Mouse (Mus musculus) heart, embryonic 13.5 days (tissue): ENCODE measurements around the gene Olfr545. TPM values are rescaled to one million over a fixed set of nuclear protein-coding genes. Genes with fewer than 3 reads are reported as not detected.
"Not testable (repeated sequence)": the region's sequence is repeated elsewhere in the genome, so short reads cannot be mapped to it uniquely, and the experiment has no call there.

Experiments used
- ATAC-seq: fragments of 200-750 bp; cut with Nextera tagmentation; 2 replicates; pipeline ENCODE4 v1.8.0; 2017; ENCODE audit warnings: moderate TSS enrichment; ENCODE audit not compliant: insufficient number of reproducible peaks, low FRiP score, low TSS enrichment; ENCODE audit errors: extremely low read depth
- H3K27ac ChIP-seq: fragments of 300-500 bp; sonication (generic); replicated peaks from 2 replicates; pipeline ENCODE4 v1.5.1; 2015; ENCODE audit warnings: moderate library complexity, mild to moderate bottlenecking, inconsistent platforms
- H3K27me3 ChIP-seq: fragments of 300-500 bp; sonication (generic); replicated peaks from 2 replicates; pipeline ENCODE4 v1.6.1; 2015; ENCODE audit warnings: mild to moderate bottlenecking, inconsistent platforms
- H3K36me3 ChIP-seq: fragments of 300-500 bp; sonication (generic); 2 replicates; pipeline ENCODE4 v1.6.1; 2015; ENCODE audit warnings: mild to moderate bottlenecking, inconsistent platforms
- H3K4me1 ChIP-seq: fragments of 300-500 bp; sonication (generic); 2 replicates; pipeline ENCODE4 v1.6.1; 2015; ENCODE audit warnings: inconsistent platforms
- H3K4me2 ChIP-seq: fragments of 300-500 bp; sonication (generic); 2 replicates; pipeline ENCODE4 v1.6.1; 2015; ENCODE audit warnings: inconsistent platforms, mild to moderate bottlenecking, moderate library complexity
- H3K4me3 ChIP-seq: fragments of 300-500 bp; sonication (generic); 2 replicates; pipeline ENCODE4 v1.5.1; 2015; ENCODE audit warnings: moderate library complexity, mild to moderate bottlenecking, inconsistent platforms
- H3K9ac ChIP-seq: fragments of 300-500 bp; sonication (generic); 2 replicates; pipeline ENCODE4 v1.6.1; 2015; ENCODE audit warnings: inconsistent platforms, mild to moderate bottlenecking, moderate library complexity
- H3K9me3 ChIP-seq: fragments of 300-500 bp; sonication (generic); 2 replicates; pipeline ENCODE4 v1.6.1; 2016; ENCODE audit warnings: inconsistent platforms
- WGBS: fragments of 180-500 bp; shearing (Covaris S2); methylation state at CpG from one replicate; pipeline ENCODE4 v1.1.7; 2015; ENCODE audit warnings: mixed read lengths; 5-methylcytosine and 5-hydroxymethylcytosine counted together
- polyA plus RNA-seq: library from polyadenylated mRNA; unstranded; fragments of >200 nt; fragmentation: Nextera tagmentation; extraction: Ambion mirVana; gene quantifications from 2 replicates; pipeline ENCODE4 v1.2.1, GENCODE M21; 2015

Gene Olfr545
- polyA plus RNA-seq, 1 experiment from 2014 or later = 0.13 TPM

GRCm38 (mm10) chr7:102508066-102508465 lies 8.7 kb upstream of the Olfr545 start:
- no peak for ATAC-seq
- no peaks in the 10 kb centered on the region for H3K36me3 ChIP-seq
- H3K27me3 ChIP-seq = peaks cover 15% of the 10 kb centered on the region
- 77% methylated on average over 9 of the region's 9 CpGs for WGBS
- H3K4me3 ChIP-seq = no peak overlapping the region
- H3K9ac ChIP-seq = no peak overlapping the region
- no peak overlapping the region for H3K27ac ChIP-seq
- no peaks in the 10 kb centered on the region for H3K4me1 ChIP-seq
- no peak overlapping the region for H3K4me2 ChIP-seq
- H3K9me3 ChIP-seq = no peaks in the 10 kb centered on the region

GRCm38 (mm10) chr7:102506848-102507247 lies 7.5 kb upstream of the Olfr545 start:
- WGBS = 40% methylated on average over 3 of the region's 3 CpGs
- H3K4me1 ChIP-seq = no peaks in the 10 kb centered on the region
- no peaks in the 10 kb centered on the region for H3K9me3 ChIP-seq
- H3K9ac ChIP-seq = no peak overlapping the region
- H3K27me3 ChIP-seq = peaks cover 7% of the 10 kb centered on the region
- no peak for ATAC-seq
- H3K36me3 ChIP-seq = no peaks in the 10 kb centered on the region
- H3K27ac ChIP-seq = no peak overlapping the region
- H3K4me3 ChIP-seq = no peak overlapping the region
- no peak overlapping the region for H3K4me2 ChIP-seq

- Histone ChIP-seq H3K36me3 (no peaks in the 10 kb centered on the region), H3K4me1 (no peaks in the 10 kb centered on the region), H3K4me2 (no peak overlapping the region), H3K9me3 (no peaks in the 10 kb centered on the region), H3K9ac (no peak overlapping the region), H3K4me3 (no peak overlapping the region), H3K27ac (no peak overlapping the region), H3K27me3 (no peaks in the 10 kb centered on the region)
- no peak for ATAC-seq
- 62% methylated on average over 5 of the region's 5 CpGs for WGBS
Observed at GRCm38 (mm10) chr7:102501986-102502385, 2.6 kb upstream of the Olfr545 start.

GRCm38 (mm10) chr7:102494416-102494815 lies 5.0 kb downstream of the Olfr545 start:
- not testable (repeated sequence) for H3K9ac ChIP-seq, H3K36me3 ChIP-seq, ATAC-seq, H3K9me3 ChIP-seq, H3K4me1 ChIP-seq, H3K4me2 ChIP-seq, H3K4me3 ChIP-seq, H3K27ac ChIP-seq, H3K27me3 ChIP-seq
- WGBS = 39% methylated on average over 6 of the region's 7 CpGs

GRCm38 (mm10) chr7:102488161-102488560 lies 11.2 kb downstream of the Olfr545 start, which contains the start of gene Olfr544:
TSS of gene Olfr544 (minus strand) at chr7:102488313.
- WGBS = 47% methylated on average over 1 of the region's 1 CpGs
- ATAC-seq = no peak
- H3K27ac ChIP-seq = no peak within 1 kb of the TSS
- H3K27me3 ChIP-seq = no peaks in the 10 kb centered on the region
- no peak within 1 kb of the TSS for H3K4me2 ChIP-seq
- no peak within 1 kb of the TSS for H3K4me3 ChIP-seq
- no peak within 1 kb of the TSS for H3K9ac ChIP-seq
- H3K36me3 ChIP-seq = no peaks in the 10 kb centered on the region
- H3K4me1 ChIP-seq = peaks cover 15% of the 10 kb centered on the region
- H3K9me3 ChIP-seq = no peaks in the 10 kb centered on the region

- H3K27ac ChIP-seq = no peak overlapping the region
- 10% methylated on average over 1 of the region's 1 CpGs for WGBS
- ATAC-seq = no peak
- H3K9me3 ChIP-seq = no peaks in the 10 kb centered on the region
- H3K27me3 ChIP-seq = no peaks in the 10 kb centered on the region
- no peaks in the 10 kb centered on the region for H3K36me3 ChIP-seq
- no peak overlapping the region for H3K4me3 ChIP-seq
- H3K9ac ChIP-seq = no peak overlapping the region
- no peak overlapping the region for H3K4me2 ChIP-seq
- peaks cover 16% of the 10 kb centered on the region for H3K4me1 ChIP-seq
Observed at GRCm38 (mm10) chr7:102486105-102486504, 13.3 kb downstream of the Olfr545 start.

- 48% methylated on average over 8 of the region's 8 CpGs for WGBS
Observed at GRCm38 (mm10) chr7:102484766-102485165, 14.6 kb downstream of the Olfr545 start.

GRCm38 (mm10) chr7:102483665-102484064 lies 15.7 kb downstream of the Olfr545 start:
- Histone ChIP-seq H3K4me3 (no peak overlapping the region), H3K27me3 (no peaks in the 10 kb centered on the region), H3K27ac (0 out of 2 replicates have a peak overlapping the region, but pooled peaks have one; percentile 12), H3K9me3 (no peaks in the 10 kb centered on the region), H3K36me3 (no peaks in the 10 kb centered on the region), H3K4me2 (no peak overlapping the region), H3K4me1 (peaks cover 37% of the 10 kb centered on the region), H3K9ac (no peak overlapping the region)
- no peak for ATAC-seq
- WGBS = 38% methylated on average over 2 of the region's 2 CpGs

More at GRCm38 (mm10) chr7:102484766-102485165, 14.6 kb downstream of the Olfr545 start:
- H3K27ac ChIP-seq, H3K4me3 ChIP-seq, H3K4me2 ChIP-seq, H3K9ac ChIP-seq, H3K27me3 ChIP-seq, ATAC-seq, H3K36me3 ChIP-seq, H3K9me3 ChIP-seq: not testable (repeated sequence)
- peaks cover 29% of the 10 kb centered on the region for H3K4me1 ChIP-seq

- WGBS = 90% methylated on average over 4 of the region's 4 CpGs
- Histone ChIP-seq H3K9ac (no peak within 1 kb of the TSS), H3K4me2 (no peak within 1 kb of the TSS), H3K4me3 (no peak within 1 kb of the TSS), H3K27ac (no peak within 1 kb of the TSS; the same call in 1 of the 2 replicates), H3K9me3 (no peaks in the 10 kb centered on the region), H3K27me3 (no peaks in the 10 kb centered on the region), H3K4me1 (peaks cover 33% of the 10 kb centered on the region), H3K36me3 (no peaks in the 10 kb centered on the region)
- ATAC-seq = no peak
Observed at GRCm38 (mm10) chr7:102481579-102481978, 17.8 kb downstream of the Olfr545 start, which contains the start of gene Olfr543. TSS of gene Olfr543 (minus strand) at chr7:102481679.

GRCm38 (mm10) chr7:102480821-102481220 lies 18.6 kb downstream of the Olfr545 start:
- peaks cover 33% of the 10 kb centered on the region for H3K4me1 ChIP-seq
- no peak overlapping the region for H3K4me3 ChIP-seq
- no peaks in the 10 kb centered on the region for H3K9me3 ChIP-seq
- no peak overlapping the region for H3K9ac ChIP-seq
- H3K27me3 ChIP-seq = no peaks in the 10 kb centered on the region
- no peaks in the 10 kb centered on the region for H3K36me3 ChIP-seq
- H3K27ac ChIP-seq = no peak overlapping the region; the same call in 1 of the 2 replicates
- WGBS = 59% methylated on average over 4 of the region's 4 CpGs
- no peak overlapping the region for H3K4me2 ChIP-seq
- ATAC-seq = no peak

- Histone ChIP-seq H3K9ac (no peak overlapping the region), H3K36me3 (0 out of 2 replicates have a peak, but pooled peaks cover 3% of the 10 kb centered on the region), H3K27ac (no peak overlapping the region), H3K4me2 (no peak overlapping the region), H3K27me3 (no peaks in the 10 kb centered on the region), H3K4me3 (no peak overlapping the region), H3K9me3 (no peaks in the 10 kb centered on the region), H3K4me1 (peaks cover 33% of the 10 kb centered on the region)
- no peak for ATAC-seq
- WGBS = 41% methylated on average over 5 of the region's 5 CpGs
Observed at GRCm38 (mm10) chr7:102479368-102480078, 19.9 kb downstream of the Olfr545 start.

- peaks cover 28% of the 10 kb centered on the region for H3K4me1 ChIP-seq
- no peak overlapping the region for H3K4me2 ChIP-seq
- no peak overlapping the region for H3K27ac ChIP-seq
- 0 out of 2 replicates have a peak, but pooled peaks cover 3% of the 10 kb centered on the region for H3K36me3 ChIP-seq
- ATAC-seq = no peak
- no peak overlapping the region for H3K9ac ChIP-seq
- H3K9me3 ChIP-seq = no peaks in the 10 kb centered on the region
- H3K27me3 ChIP-seq = no peaks in the 10 kb centered on the region
- H3K4me3 ChIP-seq = no peak overlapping the region
- WGBS = 82% methylated on average over 3 of the region's 3 CpGs
Observed at GRCm38 (mm10) chr7:102478926-102479325, 20.4 kb downstream of the Olfr545 start.
